Mouse (Mus musculus) granulocyte monocyte progenitor cell, adult 5-6 weeks (primary cell): ENCODE data around the gene Sh3kbp1. TPM values are rescaled to one million over a fixed set of nuclear protein-coding genes. Genes with fewer than 3 reads are reported as not detected.

ENCODE experiments used
- ATAC-seq: replicated peaks from 2 replicates; pipeline ENCODE4 v1.8.0; 2016; ENCODE audit warnings: mild to moderate bottlenecking, moderate TSS enrichment, inconsistent platforms; ENCODE audit not compliant: poor library complexity, severe bottlenecking
- total RNA-seq, 2 experiments: library from RNA; stranded (forward) in 1 of 2; stranded (reverse) in 1 of 2; fragments of 200-712, 200-1000 nt in 1 of 2; fragments of >200 nt in 1 of 2; fragmentation: Nextera tagmentation in 1 of 2; gene quantifications; 2 replicates each; pipeline ENCODE4 v1.2.3; 2014 to 2017

Gene Sh3kbp1
- total RNA-seq, 2 experiments from 2014 or later = 69.4 to 99.7 TPM

DNA sequence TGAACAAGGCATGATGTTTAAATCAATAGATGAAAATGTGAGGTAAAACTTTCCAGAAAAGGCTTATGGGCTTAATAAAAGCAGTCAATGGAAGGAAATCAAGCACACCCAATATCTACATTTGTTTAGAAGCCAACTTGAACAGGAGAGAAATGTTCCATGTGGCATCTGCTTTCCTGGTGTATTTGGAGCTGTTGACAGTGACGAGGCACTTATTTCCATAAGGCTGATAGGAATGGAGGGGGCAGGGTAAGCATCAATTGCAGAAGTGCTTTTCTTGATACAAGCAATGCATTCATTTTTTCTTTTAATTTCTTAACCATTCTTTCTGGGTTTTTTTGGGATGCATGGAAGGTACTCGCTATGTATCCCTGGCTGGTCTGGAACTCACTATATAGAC, 106.9 kb downstream of the Sh3kbp1 start:
- ATAC-seq = no peak

- ATAC-seq = peak; percentile 97
Observed at GRCm38 (mm10) chrX:159735513-159736099, 108.5 kb downstream of the Sh3kbp1 start.

- no peak for ATAC-seq
Observed at GRCm38 (mm10) chrX:159737344-159737743, 110.3 kb downstream of the Sh3kbp1 start.

GRCm38 (mm10) chrX:159744035-159744434, 117.0 kb downstream of the Sh3kbp1 start:
- no peak for ATAC-seq

DNA sequence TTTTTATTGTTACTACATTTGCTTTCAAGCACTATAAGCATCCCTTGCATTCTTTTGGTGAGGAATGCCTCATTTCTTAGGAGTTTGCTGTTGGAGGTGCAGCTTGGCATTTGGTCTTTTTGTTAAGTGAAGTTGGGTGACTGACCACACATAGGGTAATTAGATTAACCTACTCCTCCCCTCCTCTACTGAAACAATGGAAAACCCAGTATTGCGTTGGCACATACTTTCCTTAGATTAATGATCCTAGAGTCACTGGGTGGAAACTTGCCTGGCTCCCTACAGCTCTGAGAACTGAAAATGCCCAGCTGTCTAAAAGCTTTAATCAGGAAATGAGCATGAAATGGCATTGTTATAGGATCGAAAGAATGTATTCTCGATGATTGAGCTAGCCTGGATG, 117.5 kb downstream of the Sh3kbp1 start:
- ATAC-seq = no peak

- peak; percentile 85 for ATAC-seq
Observed at GRCm38 (mm10) chrX:159751834-159752233, 124.8 kb downstream of the Sh3kbp1 start.

- ATAC-seq = no peak
Observed at GRCm38 (mm10) chrX:159756261-159756660, 129.2 kb downstream of the Sh3kbp1 start.

DNA sequence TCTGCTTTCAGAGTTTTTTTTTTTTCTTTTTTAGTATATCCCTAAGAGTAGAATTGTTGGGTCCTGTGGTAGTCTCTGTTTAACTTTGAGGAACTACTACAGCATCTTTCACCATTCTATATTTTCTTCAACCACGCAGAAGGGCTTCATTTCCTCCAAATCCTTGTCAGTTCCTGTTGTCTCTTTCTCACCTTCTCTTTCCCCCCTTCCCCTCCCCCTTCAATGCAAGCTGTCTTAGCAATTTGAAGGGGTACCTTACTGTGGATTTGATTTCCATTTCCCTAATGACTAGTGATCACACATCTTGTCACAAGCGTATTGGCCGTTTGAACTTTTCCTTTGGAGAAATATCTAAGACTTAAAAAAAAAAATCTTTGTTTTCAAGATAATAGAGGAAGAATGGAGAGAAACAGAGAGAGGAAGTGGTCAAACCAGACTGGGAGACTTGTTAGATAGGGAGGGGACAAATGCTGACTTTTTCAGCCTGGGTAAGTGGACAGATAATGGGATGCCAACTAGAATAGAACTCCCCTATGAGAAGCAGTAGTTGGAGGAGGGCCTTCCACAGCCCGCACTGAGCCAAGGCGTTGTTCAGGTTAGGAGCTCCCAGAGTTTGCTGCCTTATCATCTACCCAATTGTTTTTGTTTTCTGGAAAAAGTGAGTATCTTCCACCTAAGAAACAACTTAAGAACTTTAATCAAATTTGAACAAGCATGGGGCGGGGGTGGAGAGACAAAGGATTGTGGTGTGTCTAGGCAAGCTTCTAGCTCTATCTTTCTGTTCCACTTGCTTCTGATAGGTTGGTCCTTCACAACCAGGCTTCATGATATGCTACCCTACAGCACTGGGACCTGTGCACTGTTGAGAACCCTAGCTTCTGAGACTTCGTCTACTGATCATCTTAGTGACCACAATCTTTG, 130.1 kb downstream of the Sh3kbp1 start:
- ATAC-seq = peak; percentile 92

DNA sequence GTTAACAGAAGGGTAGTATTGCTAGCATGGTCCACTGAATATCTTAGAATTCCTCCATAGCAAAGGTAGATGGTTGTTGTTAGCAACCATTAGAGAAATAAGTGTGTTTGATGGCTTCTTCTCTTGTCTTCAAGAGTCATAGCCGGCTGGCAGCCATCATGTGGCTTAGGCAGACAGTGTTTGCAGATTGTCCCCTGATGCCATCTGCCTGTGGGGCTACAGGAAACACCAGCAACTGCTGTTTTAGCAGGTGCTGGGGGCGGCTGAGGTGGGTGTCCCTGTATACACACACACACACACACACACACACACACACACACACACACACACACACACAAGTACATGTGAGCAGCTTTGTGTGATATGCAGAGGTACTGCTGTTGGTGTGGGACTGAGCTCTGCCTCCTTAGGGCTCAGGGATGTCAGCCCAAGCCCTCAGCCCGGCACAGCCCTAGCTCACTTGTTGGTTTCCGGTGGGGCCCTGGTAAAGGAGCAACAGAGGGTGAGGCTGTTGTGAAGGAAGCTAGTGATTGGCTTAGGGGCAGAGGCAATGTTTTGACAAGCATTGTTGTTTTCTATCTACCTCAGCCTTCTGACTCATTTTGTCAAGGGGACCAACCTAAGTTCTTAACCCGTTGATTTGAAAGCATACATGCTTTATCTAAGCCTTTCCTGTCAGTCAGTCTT, 130.9 kb downstream of the Sh3kbp1 start:
- peak; percentile 61 for ATAC-seq

DNA sequence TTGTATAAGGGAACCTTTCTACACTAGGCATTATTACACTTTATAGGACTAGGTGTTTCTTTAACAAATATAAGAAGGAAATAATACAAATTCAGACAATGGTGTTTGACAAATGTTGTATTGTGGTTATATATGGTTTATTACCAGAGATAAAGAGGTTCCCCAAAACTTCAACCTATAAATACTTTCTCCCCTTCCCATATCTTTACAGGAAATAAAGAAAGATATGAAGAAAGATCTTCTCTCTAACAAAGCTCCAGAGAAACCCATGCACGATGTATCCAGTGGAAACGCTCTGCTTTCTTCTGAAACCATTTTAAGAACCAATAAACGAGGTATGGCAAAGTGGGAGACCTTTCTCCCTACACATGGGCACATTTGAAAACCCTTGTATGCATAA, 136.7 kb downstream of the Sh3kbp1 start:
- ATAC-seq = no peak

DNA sequence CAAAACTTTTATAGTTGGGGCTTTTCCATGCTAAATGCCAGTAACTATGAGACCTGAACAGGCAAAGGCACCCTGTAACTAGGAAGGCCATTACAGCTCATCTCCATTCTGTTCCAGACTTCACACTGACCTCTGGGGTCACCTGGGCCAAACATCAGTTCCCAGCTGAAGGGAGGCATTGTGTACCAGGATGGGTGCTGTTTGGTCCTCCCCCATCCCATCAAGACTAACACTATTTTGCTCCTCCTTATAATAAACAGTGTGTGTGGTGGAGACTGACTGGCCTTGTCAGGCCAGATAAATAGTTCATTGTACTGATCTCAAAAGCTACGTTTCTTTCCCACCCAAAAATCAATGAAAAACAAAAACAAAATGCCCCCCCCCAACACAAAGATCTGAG, 138.8 kb downstream of the Sh3kbp1 start:
- ATAC-seq = no peak

- no peak for ATAC-seq
Observed at GRCm38 (mm10) chrX:159769005-159769404, 141.9 kb downstream of the Sh3kbp1 start.

DNA sequence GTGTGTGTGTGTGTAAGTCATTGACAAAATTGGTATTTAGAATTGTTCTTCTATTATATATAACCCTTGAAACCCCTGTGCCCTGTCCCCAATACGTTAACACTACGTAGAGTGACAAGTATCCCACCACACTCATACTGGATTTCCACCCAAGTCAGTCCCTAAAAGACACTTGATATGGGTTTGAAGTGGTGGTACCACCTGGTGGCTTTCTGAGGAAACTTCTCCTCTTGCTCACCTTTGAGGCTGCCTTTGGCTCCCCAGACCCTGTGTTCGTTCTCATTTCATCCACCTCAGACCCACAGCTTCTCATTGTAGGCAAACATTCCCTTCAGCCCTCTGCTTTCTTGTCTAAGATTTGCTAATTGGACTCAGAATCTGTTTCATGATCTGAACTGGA, 142.7 kb downstream of the Sh3kbp1 start:
- ATAC-seq = no peak

GRCm38 (mm10) chrX:159772137-159772536, 145.1 kb downstream of the Sh3kbp1 start:
- no peak for ATAC-seq

GRCm38 (mm10) chrX:159775042-159775441, 148.0 kb downstream of the Sh3kbp1 start:
- ATAC-seq = no peak

- peak; percentile 99 for ATAC-seq
Observed at GRCm38 (mm10) chrX:159778787-159779186, 151.7 kb downstream of the Sh3kbp1 start.

GRCm38 (mm10) chrX:159790516-159790915, 163.4 kb downstream of the Sh3kbp1 start:
- ATAC-seq = no peak

DNA sequence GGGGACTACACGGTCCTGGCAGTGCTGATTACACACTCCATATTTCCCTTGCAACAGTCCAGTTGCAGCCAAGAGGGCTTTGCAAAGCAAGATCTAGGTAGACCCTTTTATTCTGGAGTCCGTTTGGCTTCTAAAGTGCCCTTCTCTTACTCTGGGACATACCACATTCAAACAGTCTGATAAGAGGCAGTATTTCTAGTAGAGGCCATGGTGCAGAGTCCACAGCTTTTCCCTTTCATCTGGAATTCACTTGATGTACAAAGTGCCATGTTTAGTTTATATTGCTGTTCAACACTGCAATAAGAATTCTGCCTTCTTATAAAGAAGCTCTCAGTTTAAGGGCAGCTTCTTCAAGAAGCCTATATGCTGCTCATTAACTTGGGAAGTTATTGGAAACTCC, 168.5 kb downstream of the Sh3kbp1 start:
- ATAC-seq = no peak

GRCm38 (mm10) chrX:159804371-159804770, 177.3 kb downstream of the Sh3kbp1 start:
- ATAC-seq = no peak

DNA sequence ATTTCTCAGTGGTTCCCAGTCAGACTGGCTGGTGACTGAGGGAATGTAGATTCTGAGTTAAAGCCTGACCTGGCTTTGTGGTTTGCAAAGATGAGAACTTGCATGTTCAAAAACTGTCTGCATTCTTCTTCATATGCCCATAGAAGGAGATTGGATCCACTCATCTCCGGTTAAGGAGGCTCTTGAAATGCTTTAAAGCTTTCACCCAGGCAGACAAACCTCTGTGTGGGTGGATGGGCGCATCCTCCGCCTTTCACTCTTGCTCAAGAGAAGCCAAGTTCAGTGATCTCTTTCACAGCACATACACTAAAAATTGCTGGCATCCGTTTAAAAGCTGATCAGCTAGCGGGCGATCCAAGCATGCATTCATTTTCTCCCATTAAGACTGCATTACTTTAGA, 182.4 kb downstream of the Sh3kbp1 start:
- no peak for ATAC-seq

GRCm38 (mm10) chrX:159810469-159810868, 183.4 kb downstream of the Sh3kbp1 start:
- peak; percentile 78 for ATAC-seq
